Mouse (Mus musculus): ENCODE measurements around the gene Dcp1a. TPM values are rescaled to one million over a fixed set of nuclear protein-coding genes. Genes with fewer than 3 reads are reported as not detected.

The Dcp1a gene
- polyA plus RNA-seq, 1 experiment: 81.8 TPM

DNA sequence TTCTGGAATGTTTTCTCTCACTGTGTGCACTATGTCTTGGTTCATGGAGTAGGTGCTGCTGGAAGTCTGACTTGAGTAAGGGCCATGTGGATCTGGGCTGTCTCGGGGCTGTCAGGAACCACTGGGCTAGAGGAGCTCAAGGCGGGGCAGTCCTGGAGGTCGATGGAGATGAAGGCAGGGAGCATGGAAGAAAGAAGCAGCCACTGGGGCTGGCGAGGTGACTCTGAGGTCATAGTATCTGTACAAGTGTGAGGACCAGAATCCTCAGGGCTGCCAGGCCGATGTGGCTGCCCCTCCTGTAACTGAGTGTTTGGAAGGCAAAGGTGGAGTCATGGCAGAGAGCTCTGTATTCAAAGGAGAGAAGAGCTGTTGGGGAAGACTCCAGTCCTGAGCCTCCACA lies 49.6 kb downstream of the Dcp1a start:
- H3K27me3 ChIP-seq (ENCODE audit: control insufficient read depth, insufficient read depth, low read length): no peaks in the 10 kb centered on the region
- H3K4me3 ChIP-seq (ENCODE audit: control insufficient read depth, insufficient read depth, low read length): no peak overlapping the region
- peaks cover 22% of the 10 kb centered on the region for H3K36me3 ChIP-seq (ENCODE audit: control insufficient read depth, insufficient read depth, low read length)
- TF ChIP-seq CTCF (IDR thresholded peaks at IDR 0.05; ENCODE audit: borderline replicate concordance, control insufficient read depth, extremely low read depth, insufficient read depth, low read length, poor library complexity) (no peak), POLR2A (IDR thresholded peaks at IDR 0.05; ENCODE audit: control insufficient read depth, extremely low read depth, insufficient read depth, low read length, poor library complexity) (no peak)
- H3K4me1 ChIP-seq (replicated peaks; ENCODE audit: control insufficient read depth, insufficient read depth, low read length): no peaks in the 10 kb centered on the region
- H3K27ac ChIP-seq (ENCODE audit: control insufficient read depth, insufficient read depth, low read length): no peak overlapping the region
- no peak for DNase-seq
- 94% methylated on average over 5 of the region's 5 CpGs for WGBS

DNA sequence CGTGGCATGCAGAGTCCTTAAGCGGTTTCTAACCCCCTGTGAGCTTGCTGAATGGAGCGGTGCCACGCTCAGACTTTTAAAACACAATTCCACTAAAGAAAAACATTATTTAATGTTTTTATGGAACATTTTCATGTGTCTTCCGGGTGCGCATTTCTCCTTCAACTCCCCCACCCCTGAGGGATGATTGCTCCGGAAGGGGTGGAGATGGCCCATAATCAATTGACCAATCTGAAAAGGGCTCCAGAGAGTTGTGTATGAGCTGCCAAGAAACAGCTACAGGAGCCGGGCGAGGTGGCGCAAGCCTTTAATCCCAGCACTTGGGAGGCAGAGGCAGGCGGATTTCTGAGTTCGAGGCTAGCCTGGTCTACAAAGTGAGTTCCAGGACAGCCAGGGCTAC lies 50.1 kb downstream of the Dcp1a start:
- no peaks in the 10 kb centered on the region for H3K27me3 ChIP-seq (ENCODE audit: control insufficient read depth, insufficient read depth, low read length)
- no peak overlapping the region for H3K27ac ChIP-seq (ENCODE audit: control insufficient read depth, insufficient read depth, low read length)
- peaks cover 20% of the 10 kb centered on the region for H3K36me3 ChIP-seq (ENCODE audit: control insufficient read depth, insufficient read depth, low read length)
- TF ChIP-seq CTCF (IDR thresholded peaks at IDR 0.05; ENCODE audit: borderline replicate concordance, control insufficient read depth, extremely low read depth, insufficient read depth, low read length, poor library complexity) (no peak), POLR2A (IDR thresholded peaks at IDR 0.05; ENCODE audit: control insufficient read depth, extremely low read depth, insufficient read depth, low read length, poor library complexity) (no peak)
- DNase-seq: no peak
- H3K4me1 ChIP-seq (replicated peaks; ENCODE audit: control insufficient read depth, insufficient read depth, low read length): no peaks in the 10 kb centered on the region
- H3K4me3 ChIP-seq (ENCODE audit: control insufficient read depth, insufficient read depth, low read length): no peak overlapping the region
- 95% methylated on average over 12 of the region's 12 CpGs for WGBS

DNA sequence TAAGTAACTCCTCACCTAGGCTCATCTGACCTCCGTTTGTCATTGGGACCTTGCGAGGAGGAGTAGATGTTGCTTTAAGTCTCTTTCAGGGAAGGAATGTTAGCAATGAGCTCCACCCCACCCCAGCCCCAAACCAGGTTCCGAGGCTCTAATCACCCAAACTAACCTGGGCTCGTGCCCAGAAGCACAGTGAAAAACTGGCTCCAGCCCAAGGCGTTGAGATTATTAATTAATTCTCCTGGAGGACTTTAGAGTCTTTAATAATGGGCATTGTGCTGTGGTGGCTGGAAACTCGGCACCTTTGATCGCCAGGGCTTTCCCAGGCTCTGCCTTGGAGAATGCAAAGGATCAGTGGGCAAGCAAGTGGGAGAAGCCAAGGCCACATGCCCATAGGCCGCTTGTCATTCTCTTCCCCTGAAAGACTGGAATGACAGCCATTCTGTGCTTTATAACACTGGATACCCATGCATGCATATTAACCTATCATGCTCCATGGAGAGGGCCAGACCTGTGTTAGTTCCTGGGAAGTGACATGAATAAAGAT lies 51.5 kb downstream of the Dcp1a start:
- TF ChIP-seq POLR2A (IDR thresholded peaks at IDR 0.05; ENCODE audit: control insufficient read depth, extremely low read depth, insufficient read depth, low read length, poor library complexity): no peak
- TF ChIP-seq CTCF (IDR thresholded peaks at IDR 0.05; ENCODE audit: borderline replicate concordance, control insufficient read depth, extremely low read depth, insufficient read depth, low read length, poor library complexity): no peak
- H3K4me3 ChIP-seq (ENCODE audit: control insufficient read depth, insufficient read depth, low read length): no peak overlapping the region
- DNase-seq: no peak

DNA sequence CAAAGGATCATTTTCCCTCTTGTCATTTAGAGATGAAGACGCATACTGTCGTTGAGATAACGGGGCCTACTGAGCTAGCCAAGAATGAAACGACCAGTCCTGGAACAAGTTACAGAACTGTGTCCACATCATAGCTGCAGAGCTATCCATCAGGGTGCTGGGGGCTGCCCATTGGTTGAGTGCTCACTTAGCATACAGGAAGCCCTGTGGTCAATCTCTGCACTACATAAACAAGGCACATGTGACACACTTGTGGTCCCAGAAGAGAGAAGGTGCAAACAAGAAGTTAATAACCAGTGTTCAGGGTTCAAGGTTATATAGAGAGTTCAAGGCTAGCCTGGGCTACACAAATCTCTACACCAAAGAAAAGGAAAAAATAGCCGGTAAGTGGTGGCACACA lies 52.1 kb downstream of the Dcp1a start:
- 88% methylated on average over 5 of the region's 5 CpGs for WGBS
- no peaks in the 10 kb centered on the region for H3K27me3 ChIP-seq (ENCODE audit: control insufficient read depth, insufficient read depth, low read length)
- no peaks in the 10 kb centered on the region for H3K4me1 ChIP-seq (replicated peaks; ENCODE audit: control insufficient read depth, insufficient read depth, low read length)
- no peak overlapping the region for H3K27ac ChIP-seq (ENCODE audit: control insufficient read depth, insufficient read depth, low read length)
- no peak for DNase-seq
- no peak overlapping the region for H3K4me3 ChIP-seq (ENCODE audit: control insufficient read depth, insufficient read depth, low read length)
- peaks cover 2% of the 10 kb centered on the region for H3K36me3 ChIP-seq (ENCODE audit: control insufficient read depth, insufficient read depth, low read length)
- TF ChIP-seq CTCF (IDR thresholded peaks at IDR 0.05; ENCODE audit: borderline replicate concordance, control insufficient read depth, extremely low read depth, insufficient read depth, low read length, poor library complexity) (no peak), POLR2A (IDR thresholded peaks at IDR 0.05; ENCODE audit: control insufficient read depth, extremely low read depth, insufficient read depth, low read length, poor library complexity) (no peak)

More for the DNA sequence above, 51.5 kb downstream of the Dcp1a start:
- no peak overlapping the region for H3K27ac ChIP-seq (ENCODE audit: control insufficient read depth, insufficient read depth, low read length)
- no peaks in the 10 kb centered on the region for H3K27me3 ChIP-seq (ENCODE audit: control insufficient read depth, insufficient read depth, low read length)
- H3K4me1 ChIP-seq (replicated peaks; ENCODE audit: control insufficient read depth, insufficient read depth, low read length): no peaks in the 10 kb centered on the region
- H3K36me3 ChIP-seq (ENCODE audit: control insufficient read depth, insufficient read depth, low read length): peaks cover 9% of the 10 kb centered on the region
- WGBS: 93% methylated on average over 8 of the region's 8 CpGs

DNA sequence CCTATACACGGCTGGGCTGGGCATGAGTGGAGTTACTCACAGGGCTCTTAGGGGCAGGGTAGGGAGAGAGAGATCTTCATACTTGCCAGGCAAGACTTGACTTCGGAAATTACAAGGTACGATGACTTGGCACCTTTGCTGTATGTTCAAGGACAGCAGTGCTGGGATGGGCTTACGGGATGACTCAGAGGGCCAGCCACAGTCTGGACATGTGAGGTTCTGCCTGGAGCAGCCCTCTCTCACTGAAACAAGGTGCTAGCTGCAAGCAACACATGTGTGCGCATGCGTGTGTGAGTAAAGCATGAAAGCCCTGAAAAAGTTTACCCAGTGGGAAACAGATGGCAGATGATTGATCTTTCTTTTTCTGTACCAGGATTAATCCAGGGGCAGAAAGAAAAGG lies 52.6 kb downstream of the Dcp1a start:
- Histone ChIP-seq H3K4me3 (ENCODE audit: control insufficient read depth, insufficient read depth, low read length) (no peak overlapping the region), H3K36me3 (ENCODE audit: control insufficient read depth, insufficient read depth, low read length) (no peaks in the 10 kb centered on the region), H3K27ac (ENCODE audit: control insufficient read depth, insufficient read depth, low read length) (no peak overlapping the region), H3K27me3 (ENCODE audit: control insufficient read depth, insufficient read depth, low read length) (no peaks in the 10 kb centered on the region), H3K4me1 (replicated peaks; ENCODE audit: control insufficient read depth, insufficient read depth, low read length) (no peaks in the 10 kb centered on the region)
- WGBS: 94% methylated on average over 6 of the region's 6 CpGs
- DNase-seq: no peak
- TF ChIP-seq POLR2A (IDR thresholded peaks at IDR 0.05; ENCODE audit: control insufficient read depth, extremely low read depth, insufficient read depth, low read length, poor library complexity) (no peak), CTCF (IDR thresholded peaks at IDR 0.05; ENCODE audit: borderline replicate concordance, control insufficient read depth, extremely low read depth, insufficient read depth, low read length, poor library complexity) (no peak)

DNA sequence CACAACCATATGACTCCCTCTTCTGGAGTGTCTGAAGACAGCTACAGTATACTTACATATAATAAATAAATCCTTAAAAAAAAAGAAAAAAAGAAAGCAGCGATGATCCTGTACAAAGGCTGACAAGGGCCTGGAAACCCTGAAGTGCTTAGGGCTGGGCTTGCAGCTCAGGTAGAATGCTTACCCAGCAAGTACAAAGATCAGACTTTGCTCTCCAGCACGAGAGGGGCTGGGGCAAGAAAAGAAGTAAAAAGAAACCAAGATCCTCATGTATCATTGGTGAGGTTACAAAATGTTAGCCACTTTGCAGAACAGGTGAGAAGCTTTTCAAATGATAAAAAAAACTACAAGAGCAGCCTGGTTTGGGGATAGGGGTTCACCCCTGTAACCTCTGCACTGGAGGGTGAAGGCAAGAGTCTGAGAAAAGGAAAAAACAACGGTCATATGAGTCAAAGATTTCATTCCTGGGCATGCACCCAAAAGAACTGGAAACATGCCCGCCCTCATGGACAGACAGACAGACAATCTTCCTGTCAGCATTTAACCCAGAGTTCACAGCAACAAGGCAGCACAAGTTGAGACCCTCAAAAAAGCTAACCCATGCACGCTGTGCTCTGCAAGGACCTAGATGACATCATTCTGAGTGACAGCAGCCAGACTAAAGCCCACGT lies 54.6 kb downstream of the Dcp1a start:
- DNase-seq: no peak
- Histone ChIP-seq H3K27ac (ENCODE audit: control insufficient read depth, insufficient read depth, low read length) (no peak overlapping the region), H3K36me3 (ENCODE audit: control insufficient read depth, insufficient read depth, low read length) (no peaks in the 10 kb centered on the region), H3K4me3 (ENCODE audit: control insufficient read depth, insufficient read depth, low read length) (no peak overlapping the region), H3K4me1 (replicated peaks; ENCODE audit: control insufficient read depth, insufficient read depth, low read length) (no peaks in the 10 kb centered on the region), H3K27me3 (ENCODE audit: control insufficient read depth, insufficient read depth, low read length) (no peaks in the 10 kb centered on the region)
- 81% methylated on average over 6 of the region's 6 CpGs for WGBS
- TF ChIP-seq CTCF (IDR thresholded peaks at IDR 0.05; ENCODE audit: borderline replicate concordance, control insufficient read depth, extremely low read depth, insufficient read depth, low read length, poor library complexity): no peak
- TF ChIP-seq POLR2A (IDR thresholded peaks at IDR 0.05; ENCODE audit: control insufficient read depth, extremely low read depth, insufficient read depth, low read length, poor library complexity): no peak
